Comparison of ENCODE assay signal across 12 mouse cellular contexts in the genomic region with DNA sequence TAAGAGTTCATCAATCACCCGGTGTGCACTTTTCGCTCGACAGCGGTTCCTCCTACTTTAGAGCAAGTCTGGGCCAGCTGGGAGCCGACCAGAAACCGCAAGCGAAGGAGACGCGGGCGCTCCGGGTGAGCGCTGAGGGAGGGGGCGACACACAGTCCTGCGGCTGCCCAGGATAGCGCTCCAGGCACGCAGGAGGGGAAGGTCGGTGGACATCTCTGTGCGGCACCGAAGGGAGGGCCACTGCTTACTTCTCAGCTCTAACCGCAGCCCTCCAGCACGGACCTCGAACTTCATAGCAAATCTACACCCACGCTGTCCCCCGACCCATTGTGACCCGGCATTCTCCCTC. TPM values are rescaled to one million over a fixed set of nuclear protein-coding genes. Genes with fewer than 3 reads are reported as not detected.
DNase-seq lines count a peak whose midpoint lies in the region; ATAC-seq lines count a peak whose summit lies in the region.
"Had no signal": no experiment of that assay in that cellular context is flagged by ENCODE, and none has a peak within 500 bp of the region (broad histone marks: within the 10 kb centered on the region; RNA-seq: fewer than 3 reads in every experiment).

No protein-coding gene starts in this region.

- WGBS in heart, embryonic 16.5 days = 2% methylated on average over 25 of the region's 25 CpGs
- under 1% methylated on average over 25 of the region's 25 CpGs for WGBS in liver, embryonic 16.5 days (ENCODE audit: insufficient replicate concordance)

- H3K4me3 ChIP-seq in heart, embryonic 16.5 days (ENCODE audit: low read length) = peak overlapping the region; percentile 24
- no peak overlapping the region for H3K4me3 ChIP-seq in liver, embryonic 16.5 days (ENCODE audit: low read depth, low read length)

- peaks cover 8% of the 10 kb centered on the region for H3K4me1 ChIP-seq in heart, embryonic 16.5 days (ENCODE audit: control insufficient read depth, insufficient read depth, low read length)
- no peaks in the 10 kb centered on the region; the same call in 1 of the 2 replicates for H3K4me1 ChIP-seq in liver, embryonic 16.5 days (ENCODE audit: control insufficient read depth, low read depth, low read length)

- intact Hi-C loops in heart, postnatal 10 days (cut with DNase I) = no loop called here

- DNase-seq in heart, postnatal 10 days = no peak
- peak; percentile 17 for DNase-seq in ES-CJ7 (ENCODE audit: low read depth, low spot score)
- DNase-seq in right cerebral cortex, adult 2 months (ENCODE audit: low spot score in 2 of 2) = no peak
- DNase-seq in spleen, adult 18-20 months = no peak
- no peak for DNase-seq in thymus, postnatal 36 days
- DNase-seq: thymus, adult 2 months had no signal

- peaks cover 84% of the 10 kb centered on the region for H3K27me3 ChIP-seq in heart, embryonic 16.5 days (ENCODE audit: control insufficient read depth, insufficient read depth, low read length)
- peaks cover 80% of the 10 kb centered on the region for H3K27me3 ChIP-seq in liver, embryonic 16.5 days (ENCODE audit: control insufficient read depth, insufficient read depth, low read depth, low read length)

- no peaks in the 10 kb centered on the region for H3K9me3 ChIP-seq in heart, embryonic 16.5 days (replicated peaks; ENCODE audit: control insufficient read depth, low read length)
- no peaks in the 10 kb centered on the region for H3K9me3 ChIP-seq in liver, embryonic 16.5 days (replicated peaks; ENCODE audit: control insufficient read depth, low read length)

- no peak for ATAC-seq in heart, embryonic 16.5 days (replicated peaks; ENCODE audit: extremely low read depth, insufficient read depth, low FRiP score)
- peak; percentile 30; the same call in 1 of the 2 replicates for ATAC-seq in granulocyte monocyte progenitor cell, adult 5-6 weeks (replicated peaks; ENCODE audit: poor library complexity, severe bottlenecking)
- no peak for ATAC-seq in liver, embryonic 16.5 days (ENCODE audit: low read depth)

- H3K4me2 ChIP-seq in heart, embryonic 16.5 days (ENCODE audit: low read depth, low read length) = peak overlapping the region; percentile 55
- 0 out of 2 replicates have a peak overlapping the region, but pooled peaks have one; percentile 8 for H3K4me2 ChIP-seq in liver, embryonic 16.5 days (ENCODE audit: low read depth, low read length)

- H3K9ac ChIP-seq in heart, embryonic 16.5 days (ENCODE audit: low read length) = no peak overlapping the region
- no peak overlapping the region for H3K9ac ChIP-seq in liver, embryonic 16.5 days (ENCODE audit: low read depth, low read length)

- no peaks in the 10 kb centered on the region for H3K36me3 ChIP-seq in heart, embryonic 16.5 days (ENCODE audit: control insufficient read depth, insufficient read depth)
- no peaks in the 10 kb centered on the region for H3K36me3 ChIP-seq in liver, embryonic 16.5 days (ENCODE audit: control insufficient read depth, insufficient read depth)
- H3K36me3 ChIP-seq: G1E had no signal

- H3K27ac ChIP-seq in heart, embryonic 16.5 days (ENCODE audit: low read length) = no peak overlapping the region
- no peak overlapping the region for H3K27ac ChIP-seq in liver, embryonic 16.5 days (ENCODE audit: low read length)

RNA-seq across cellular contexts. Expression of a gene that starts 9.6 kb away (rescaled TPM):
- polyA plus RNA-seq in heart, embryonic 16.5 days (2015; fragmentation: Nextera tagmentation; extraction: Ambion mirVana) = not detected in 2 replicates
- total RNA-seq in heart, postnatal 10 days (2021) = not detected
- total RNA-seq in granulocyte monocyte progenitor cell, adult 5-6 weeks (2014; fragmentation: Nextera tagmentation) = not detected in 2 replicates
- total RNA-seq in granulocyte monocyte progenitor cell, adult 5-6 weeks (2017) = not detected in 2 replicates
- not detected in 2 replicates for polyA plus RNA-seq in liver, embryonic 16.5 days (2015; fragmentation: Nextera tagmentation; extraction: Ambion mirVana)
- polyA plus RNA-seq: G1E had no signal

RNA-seq across cellular contexts. Expression of a gene that starts 26.6 kb away (rescaled TPM):
- not detected in 2 replicates for polyA plus RNA-seq in heart, embryonic 16.5 days (2015; fragmentation: Nextera tagmentation; extraction: Ambion mirVana)
- not detected for total RNA-seq in heart, postnatal 10 days (2021)
- total RNA-seq in granulocyte monocyte progenitor cell, adult 5-6 weeks (2014; fragmentation: Nextera tagmentation) = not detected in 2 replicates
- total RNA-seq in granulocyte monocyte progenitor cell, adult 5-6 weeks (2017) = not detected in 2 replicates
- not detected in 2 replicates for polyA plus RNA-seq in liver, embryonic 16.5 days (2015; fragmentation: Nextera tagmentation; extraction: Ambion mirVana)
- total RNA-seq: left cerebral cortex, postnatal 25 days had no signal
- polyA plus RNA-seq: frontal cortex, adult 2 months had no signal

RNA-seq across cellular contexts. Expression of a gene that starts 41.4 kb away (rescaled TPM):
- polyA plus RNA-seq in heart, embryonic 16.5 days (2015; fragmentation: Nextera tagmentation; extraction: Ambion mirVana) = 0.18 TPM in 1 of 2 replicates, not detected in the other
- under 1 TPM; 0.55 to 0.57 TPM for total RNA-seq in heart, postnatal 10 days (2021)
- not detected in 2 replicates for total RNA-seq in granulocyte monocyte progenitor cell, adult 5-6 weeks (2014; fragmentation: Nextera tagmentation)
- not detected in 2 replicates for total RNA-seq in granulocyte monocyte progenitor cell, adult 5-6 weeks (2017)
- not detected in 2 replicates for polyA plus RNA-seq in liver, embryonic 16.5 days (2015; fragmentation: Nextera tagmentation; extraction: Ambion mirVana)
- total RNA-seq: left cerebral cortex, postnatal 25 days had no signal
- polyA plus RNA-seq: frontal cortex, adult 2 months had no signal

RNA-seq across cellular contexts. Expression of a gene that starts 41.4 kb away (rescaled TPM):
- 0.44 and 0.66 TPM in 2 replicates for polyA plus RNA-seq in heart, embryonic 16.5 days (2015; fragmentation: Nextera tagmentation; extraction: Ambion mirVana)
- total RNA-seq in heart, postnatal 10 days (2021) = not detected
- total RNA-seq in granulocyte monocyte progenitor cell, adult 5-6 weeks (2014; fragmentation: Nextera tagmentation) = not detected in 2 replicates
- total RNA-seq in granulocyte monocyte progenitor cell, adult 5-6 weeks (2017) = not detected in 2 replicates
- 0.09 TPM in 1 of 2 replicates, not detected in the other for polyA plus RNA-seq in liver, embryonic 16.5 days (2015; fragmentation: Nextera tagmentation; extraction: Ambion mirVana)
- total RNA-seq: left cerebral cortex, postnatal 25 days had no signal
- polyA plus RNA-seq: frontal cortex, adult 2 months had no signal

RNA-seq across cellular contexts. Expression of a gene that starts 48.7 kb away (rescaled TPM):
- 0.26 and 0.42 TPM in 2 replicates for polyA plus RNA-seq in heart, embryonic 16.5 days (2015; fragmentation: Nextera tagmentation; extraction: Ambion mirVana)
- total RNA-seq in heart, postnatal 10 days (2021) = 1 to 10 TPM; 1.9 to 2.5 TPM
- not detected in 2 replicates for total RNA-seq in granulocyte monocyte progenitor cell, adult 5-6 weeks (2014; fragmentation: Nextera tagmentation)
- total RNA-seq in granulocyte monocyte progenitor cell, adult 5-6 weeks (2017) = not detected in 2 replicates
- 0.04 and 0.05 TPM in 2 replicates for polyA plus RNA-seq in liver, embryonic 16.5 days (2015; fragmentation: Nextera tagmentation; extraction: Ambion mirVana)
- total RNA-seq: G1E had no signal
- polyA plus RNA-seq: G1E had no signal
